Mouse (Mus musculus) MEL (cell line): ENCODE measurements at regions not wholly inside any gene's neighbourhood (a gene's known extent, or its start where the extent isn't known, plus 50 kb on each side); places are given as distances from the start of the nearest gene placed in this dataset.

Experiments
- CTCF ChIP-seq, 3 experiments: IDR thresholded peaks in 2 of 3; conservative IDR thresholded peaks in 1 of 3; 2 replicates each; pipeline ENCODE4 v1.5.1; 2011 to 2012; ENCODE audit warnings: low read length in 3 of 3, low read depth in 2 of 3, mild to moderate bottlenecking in 2 of 3, improper control_type of control experiment in 1 of 3, inconsistent platforms in 1 of 3, mixed read lengths in 1 of 3, moderate library complexity in 1 of 3; ENCODE audit not compliant: control insufficient read depth in 1 of 3, insufficient read depth in 1 of 3, poor library complexity in 1 of 3, severe bottlenecking in 1 of 3
- POLR2A ChIP-seq, 2 experiments: IDR thresholded peaks; 2 replicates each; pipeline ENCODE4 v1.6.1; 2011 to 2012; ENCODE audit warnings: low read length in 2 of 2, mild to moderate bottlenecking in 2 of 2, control low read depth in 1 of 2, improper control_type of control experiment in 1 of 2, low read depth in 1 of 2, moderate library complexity in 1 of 2; ENCODE audit not compliant: control insufficient read depth in 1 of 2, insufficient read depth in 1 of 2, poor library complexity in 1 of 2
- TBP ChIP-seq: IDR thresholded peaks from 2 replicates; pipeline ENCODE4 v1.8.0; 2011; ENCODE audit warnings: low read depth, low read length, improper control_type of control experiment
- USF1 ChIP-seq: IDR thresholded peaks from 2 replicates; pipeline ENCODE4 v1.6.1; 2014; ENCODE audit warnings: low read depth, mild to moderate bottlenecking, inconsistent platforms, low read length, improper control_type of control experiment, moderate library complexity

DNA sequence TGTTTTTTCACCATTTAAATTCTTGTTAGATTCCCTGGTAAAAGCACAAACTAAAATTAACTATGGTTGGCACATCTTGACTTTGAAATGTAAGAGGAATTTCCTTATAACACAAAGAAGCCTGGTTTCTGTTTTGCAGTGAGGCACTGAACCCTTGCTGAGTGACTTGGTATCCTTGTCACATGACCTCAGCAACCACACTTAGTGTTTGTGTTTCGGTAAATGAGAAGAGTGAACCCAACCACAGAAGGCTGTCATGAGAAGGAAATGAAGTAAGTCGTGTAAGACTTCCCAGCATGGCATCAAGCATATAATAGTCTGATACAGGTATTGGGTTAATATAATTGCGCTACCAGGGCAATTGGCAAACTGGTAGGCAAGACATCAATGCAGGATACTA lies 154.0 kb downstream of the Kctd12 start:
- TF ChIP-seq USF1, result no peak
- no peak for TF ChIP-seq CTCF (IDR thresholded peaks at IDR 0.05 in 2 of 3, conservative IDR thresholded peaks at IDR 0.05 in 1 of 3; ENCODE audit: control insufficient read depth in 1 of 3, insufficient read depth in 1 of 3, low read depth in 2 of 3, low read length in 3 of 3, poor library complexity in 1 of 3, severe bottlenecking in 1 of 3)
- TF ChIP-seq TBP, result no peak
- TF ChIP-seq POLR2A (IDR thresholded peaks at IDR 0.05; ENCODE audit: control insufficient read depth in 1 of 2, insufficient read depth in 1 of 2, low read depth in 1 of 2, low read length in 2 of 2, poor library complexity in 1 of 2), result no peak
